23 mouse cellular contexts compared by ENCODE assay signal in genomic region chr17:76849744-76850143, GRCm38 (mm10).
DNase-seq lines count a peak whose midpoint lies in the region; ATAC-seq and TF ChIP-seq lines count a peak whose summit lies in the region.
"Had no signal": no experiment of that assay in that cellular context is flagged by ENCODE, and none has a peak within 500 bp of the region (broad histone marks: within the 10 kb centered on the region; RNA-seq: fewer than 3 reads in every experiment).

No protein-coding gene starts in this region.

- 6% methylated on average over 2 of the region's 2 CpGs for WGBS in heart, adult 2 months
- WGBS in heart, embryonic 11.5 days (ENCODE audit: insufficient replicate concordance), result 23% methylated on average over 2 of the region's 2 CpGs
- WGBS in heart, embryonic 16.5 days, result 12% methylated on average over 2 of the region's 2 CpGs

- H3K79me2 ChIP-seq in heart, adult 2 months (replicated peaks; ENCODE audit: control insufficient read depth, insufficient read depth, low read length), result no peaks in the 10 kb centered on the region

- H3K4me2 ChIP-seq in heart, embryonic 11.5 days, result no peak overlapping the region
- H3K4me2 ChIP-seq in heart, embryonic 16.5 days (ENCODE audit: low read depth, low read length), result no peak overlapping the region
- H3K4me2 ChIP-seq: embryonic facial prominence, embryonic 12.5 days; hindbrain, embryonic 12.5 days had no signal

- TF ChIP-seq POLR2A in heart, adult 2 months (IDR thresholded peaks at IDR 0.05; ENCODE audit: insufficient read depth, low read depth, low read length), result no peak

- no peak overlapping the region for H3K9ac ChIP-seq in heart, adult 2 months (ENCODE audit: low read depth, low read length)
- no peak overlapping the region for H3K9ac ChIP-seq in heart, embryonic 11.5 days (ENCODE audit: low read depth, low read length)
- H3K9ac ChIP-seq in heart, embryonic 16.5 days (ENCODE audit: low read length), result no peak overlapping the region
- H3K9ac ChIP-seq: embryonic facial prominence, embryonic 12.5 days; hindbrain, embryonic 12.5 days had no signal

- no peak for TF ChIP-seq CTCF in heart, adult 2 months (IDR thresholded peaks at IDR 0.05)

- no peak overlapping the region for H3K4me3 ChIP-seq in heart, adult 2 months
- no peak overlapping the region for H3K4me3 ChIP-seq in heart, embryonic 11.5 days (ENCODE audit: low read depth, low read length)
- H3K4me3 ChIP-seq in heart, embryonic 16.5 days (ENCODE audit: low read length), result no peak overlapping the region
- H3K4me3 ChIP-seq: embryonic facial prominence, embryonic 12.5 days; gastrocnemius, adult 2 months; hindbrain, embryonic 12.5 days had no signal

- intact Hi-C loops in heart, adult 2 months (cut with DNase I), result no loop called here
- intact Hi-C loops in heart, postnatal 14 days (cut with DNase I), result no loop called here
- intact Hi-C loops in heart, postnatal 25 days (cut with DNase I), result no loop called here

- no peak for ATAC-seq in heart, embryonic 11.5 days (replicated peaks; ENCODE audit: insufficient number of reproducible peaks, low FRiP score, low TSS enrichment)
- peak; percentile 83 for ATAC-seq in heart, embryonic 16.5 days (replicated peaks; ENCODE audit: extremely low read depth, insufficient read depth, low FRiP score)
- ATAC-seq: activated CD4-positive, CD25-positive, alpha-beta regulatory T cell, adult 4 months; forebrain, embryonic 16.5 days; hindbrain, postnatal 0 days; Patski had no signal

- H3K9me3 ChIP-seq in heart, embryonic 11.5 days (replicated peaks; ENCODE audit: control insufficient read depth, low read length), result no peaks in the 10 kb centered on the region
- H3K9me3 ChIP-seq in heart, embryonic 16.5 days (replicated peaks; ENCODE audit: control insufficient read depth, low read length), result no peaks in the 10 kb centered on the region
- H3K9me3 ChIP-seq: embryonic facial prominence, embryonic 12.5 days; hindbrain, embryonic 12.5 days had no signal

- no peak for TF ChIP-seq EP300 in heart, adult 2 months (IDR thresholded peaks at IDR 0.05; ENCODE audit: insufficient read depth, low read depth, low read length)

- no peak for DNase-seq in heart, adult 2 months
- DNase-seq in heart, postnatal 14 days, result no peak
- DNase-seq in heart, postnatal 25 days (ENCODE audit: low spot score), result no peak
- DNase-seq in ovary, postnatal 14 days (ENCODE audit: low spot score), result no peak
- no peak for DNase-seq in urinary bladder, postnatal 14 days (ENCODE audit: low spot score)
- DNase-seq: adrenal gland, postnatal 14 days; cerebellum, adult 2 months; cerebellum, postnatal 14 days; embryo, embryonic 11 days; gastrocnemius, adult 2 months; gastrocnemius, postnatal 25 days; kidney, adult 11 months; kidney, adult 9 months had no signal

- H3K4me1 ChIP-seq in heart, adult 2 months (ENCODE audit: control insufficient read depth, insufficient read depth, low read length), result no peaks in the 10 kb centered on the region
- H3K4me1 ChIP-seq in heart, embryonic 11.5 days (ENCODE audit: control insufficient read depth, insufficient read depth, low read length), result no peaks in the 10 kb centered on the region; the same call in 1 of the 2 replicates
- peaks cover 2% of the 10 kb centered on the region; the same call in 1 of the 2 replicates for H3K4me1 ChIP-seq in heart, embryonic 16.5 days (ENCODE audit: control insufficient read depth, insufficient read depth, low read length)
- H3K4me1 ChIP-seq: embryonic facial prominence, embryonic 12.5 days; hindbrain, embryonic 12.5 days had no signal

- peak overlapping the region; percentile 82 for H3K27ac ChIP-seq in heart, adult 2 months
- H3K27ac ChIP-seq in heart, embryonic 11.5 days (ENCODE audit: low read depth, low read length), result peak overlapping the region; percentile 68
- peak overlapping the region; percentile 65 for H3K27ac ChIP-seq in heart, embryonic 16.5 days (ENCODE audit: low read length)
- H3K27ac ChIP-seq: embryonic facial prominence, embryonic 12.5 days; gastrocnemius, adult 2 months; hindbrain, embryonic 12.5 days; hindbrain, postnatal 0 days; kidney, postnatal 0 days had no signal

- H3K36me3 ChIP-seq in heart, adult 2 months (ENCODE audit: control insufficient read depth, insufficient read depth, low read length), result peaks cover 2% of the 10 kb centered on the region; the same call in 1 of the 2 replicates
- no peaks in the 10 kb centered on the region for H3K36me3 ChIP-seq in heart, embryonic 11.5 days (ENCODE audit: control insufficient read depth, insufficient read depth, low read length)
- no peaks in the 10 kb centered on the region for H3K36me3 ChIP-seq in heart, embryonic 16.5 days (ENCODE audit: control insufficient read depth, insufficient read depth)
- H3K36me3 ChIP-seq: embryonic facial prominence, embryonic 12.5 days; hindbrain, embryonic 12.5 days had no signal

- H3K27me3 ChIP-seq in heart, adult 2 months (ENCODE audit: control insufficient read depth, insufficient read depth, low read length), result no peaks in the 10 kb centered on the region
- no peaks in the 10 kb centered on the region for H3K27me3 ChIP-seq in heart, embryonic 11.5 days (ENCODE audit: control insufficient read depth, insufficient read depth, low read length)
- H3K27me3 ChIP-seq in heart, embryonic 16.5 days (ENCODE audit: control insufficient read depth, insufficient read depth, low read length), result no peaks in the 10 kb centered on the region
- H3K27me3 ChIP-seq: CH12.LX; embryonic facial prominence, embryonic 12.5 days; hindbrain, embryonic 12.5 days; Patski had no signal
